Mouse (Mus musculus) small intestine, adult 2 months (tissue): Measurements from ENCODE around the gene Krt72.
A peak's percentile ranks its signal among the peaks of the same experiment; 100 is the strongest.

Source experiments
- CTCF ChIP-seq: fragments of 200-500 bp; IDR thresholded peaks from 2 replicates; pipeline ENCODE4 v1.5.1; 2012; ENCODE audit warnings: low read depth, mild to moderate bottlenecking, control low read depth, inconsistent platforms, low read length, moderate library complexity, mixed read lengths; ENCODE audit not compliant: insufficient replicate concordance, insufficient read length; ENCODE audit errors: extremely low read depth
- POLR2A ChIP-seq: fragments of 200-500 bp; IDR thresholded peaks from 2 replicates; pipeline ENCODE4 v1.6.1; 2012; ENCODE audit warnings: low read depth, mild to moderate bottlenecking, control low read depth, inconsistent platforms, low read length, moderate library complexity

GRCm38 (mm10) chr15:101772080-101772710 lies 14.1 kb downstream of the Krt72 start:
- TF ChIP-seq CTCF (peak; percentile 25; the same call in 1 of the 2 replicates), POLR2A (no peak)
